Mouse (Mus musculus): ENCODE measurements around the gene Fgfr2. TPM values are rescaled to one million over a fixed set of nuclear protein-coding genes. Genes with fewer than 3 reads are reported as not detected.
"Not testable (repeated sequence)": the region's sequence is repeated elsewhere in the genome, so short reads cannot be mapped to it uniquely, and the experiment has no call there.

Gene Fgfr2
- polyA plus RNA-seq, 1 experiment from 2014 or later = 18.5 TPM

DNA sequence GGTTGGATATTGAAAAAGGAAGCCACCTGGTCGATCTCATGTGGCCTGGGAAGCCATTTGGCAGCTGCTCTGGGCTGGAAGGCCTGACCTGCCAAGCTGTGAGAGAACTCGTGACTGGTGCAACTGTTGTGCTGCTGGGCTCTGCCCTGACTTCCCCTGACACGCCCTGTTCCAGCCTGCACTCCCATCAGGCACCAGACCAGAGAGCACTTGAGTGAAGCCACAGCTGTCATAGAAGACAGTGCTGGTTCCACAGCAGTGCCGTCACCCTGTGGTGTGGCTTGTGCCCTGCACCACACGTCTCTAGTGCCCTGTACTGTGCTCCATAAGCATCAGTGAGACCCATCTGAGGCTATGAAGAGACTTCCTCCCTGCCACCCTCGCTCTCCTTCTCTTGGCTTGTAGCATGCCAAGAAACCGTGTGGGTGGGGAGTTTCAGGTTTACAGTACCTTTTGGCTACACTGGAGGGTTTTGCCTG is 450.6 kb downstream of the Fgfr2 start:
- Histone ChIP-seq H3K9me3 (replicated peaks) (no peaks in the 10 kb centered on the region), H3K27me3 (replicated peaks) (no peaks in the 10 kb centered on the region), H3K4me3 (no peak overlapping the region), H3K4me2 (no peak overlapping the region), H3K9ac (no peak overlapping the region), H3K4me1 (no peaks in the 10 kb centered on the region), H3K36me3 (no peaks in the 10 kb centered on the region), H3K27ac (no peak overlapping the region)
- WGBS (ENCODE audit: insufficient replicate concordance) = 43% methylated on average over 7 of the region's 7 CpGs
- ATAC-seq = no peak

- no peak overlapping the region for H3K4me3 ChIP-seq
- no peak overlapping the region for H3K9ac ChIP-seq
- 77% methylated on average over 3 of the region's 3 CpGs for WGBS (ENCODE audit: insufficient replicate concordance)
- no peak for ATAC-seq
- H3K4me2 ChIP-seq = no peak overlapping the region
- H3K4me1 ChIP-seq = no peaks in the 10 kb centered on the region
- no peak overlapping the region for H3K27ac ChIP-seq
- H3K36me3 ChIP-seq = no peaks in the 10 kb centered on the region
- no peaks in the 10 kb centered on the region for H3K27me3 ChIP-seq (replicated peaks)
- no peaks in the 10 kb centered on the region for H3K9me3 ChIP-seq (replicated peaks)
These were observed 452.3 kb downstream of the Fgfr2 start for GRCm38 (mm10) chr7:132670863-132671165.

DNA sequence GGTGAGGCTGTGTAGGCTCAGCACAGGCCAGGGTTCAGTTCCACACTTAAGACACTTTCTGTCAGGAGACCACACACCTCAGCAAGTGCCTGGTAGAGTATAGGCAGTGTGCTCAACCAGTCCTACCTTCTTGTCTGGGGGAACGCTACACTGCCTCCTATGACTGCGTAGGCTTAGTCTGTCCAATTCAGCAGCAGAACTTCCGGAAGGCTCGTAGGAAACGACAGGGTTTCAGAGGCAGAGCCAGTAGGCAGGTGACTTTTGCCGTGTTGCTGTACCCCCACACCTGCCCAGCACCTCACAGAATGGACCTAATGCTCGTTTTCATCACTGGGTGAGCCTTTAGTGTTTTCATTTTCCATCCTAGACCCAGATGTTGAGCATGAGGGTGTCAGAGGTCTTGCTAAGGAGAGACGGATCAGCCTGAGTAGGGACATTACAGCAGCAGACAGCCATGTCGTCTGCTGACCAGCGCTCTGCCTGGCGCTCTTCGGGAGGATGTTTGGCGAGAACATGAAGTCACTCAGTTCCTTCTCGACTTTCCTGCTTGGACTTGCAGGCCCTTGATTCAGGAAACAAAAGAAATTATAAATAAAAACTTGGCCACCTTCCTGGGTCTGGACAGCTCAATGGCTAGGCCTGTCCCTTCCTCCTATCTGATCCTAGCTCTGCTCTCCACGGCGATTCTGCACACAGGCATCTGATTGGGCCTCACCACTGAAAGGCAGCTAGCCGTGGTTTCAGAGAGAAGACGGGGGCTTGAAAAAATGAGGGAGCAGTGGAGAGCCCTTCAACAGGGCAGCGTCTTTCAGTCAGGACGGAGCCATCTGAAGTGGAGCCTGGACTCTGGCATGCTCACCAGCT is 452.9 kb downstream of the Fgfr2 start:
- Histone ChIP-seq H3K4me1 (no peaks in the 10 kb centered on the region), H3K4me2 (no peak overlapping the region), H3K27ac (no peak overlapping the region), H3K9ac (no peak overlapping the region), H3K9me3 (replicated peaks) (no peaks in the 10 kb centered on the region), H3K27me3 (replicated peaks) (no peaks in the 10 kb centered on the region), H3K36me3 (no peaks in the 10 kb centered on the region), H3K4me3 (no peak overlapping the region)
- no peak for ATAC-seq
- 75% methylated on average over 20 of the region's 20 CpGs for WGBS (ENCODE audit: insufficient replicate concordance)

- no peak overlapping the region for H3K4me2 ChIP-seq
- no peak overlapping the region for H3K9ac ChIP-seq
- H3K36me3 ChIP-seq = no peaks in the 10 kb centered on the region
- peaks cover 7% of the 10 kb centered on the region for H3K4me1 ChIP-seq
- no peak for ATAC-seq
- H3K27ac ChIP-seq = no peak overlapping the region
- no peaks in the 10 kb centered on the region for H3K27me3 ChIP-seq (replicated peaks)
- no peaks in the 10 kb centered on the region for H3K9me3 ChIP-seq (replicated peaks)
- WGBS (ENCODE audit: insufficient replicate concordance) = 60% methylated on average over 2 of the region's 2 CpGs
- no peak overlapping the region for H3K4me3 ChIP-seq
These were observed 454.5 kb downstream of the Fgfr2 start for GRCm38 (mm10) chr7:132668604-132669003.

DNA sequence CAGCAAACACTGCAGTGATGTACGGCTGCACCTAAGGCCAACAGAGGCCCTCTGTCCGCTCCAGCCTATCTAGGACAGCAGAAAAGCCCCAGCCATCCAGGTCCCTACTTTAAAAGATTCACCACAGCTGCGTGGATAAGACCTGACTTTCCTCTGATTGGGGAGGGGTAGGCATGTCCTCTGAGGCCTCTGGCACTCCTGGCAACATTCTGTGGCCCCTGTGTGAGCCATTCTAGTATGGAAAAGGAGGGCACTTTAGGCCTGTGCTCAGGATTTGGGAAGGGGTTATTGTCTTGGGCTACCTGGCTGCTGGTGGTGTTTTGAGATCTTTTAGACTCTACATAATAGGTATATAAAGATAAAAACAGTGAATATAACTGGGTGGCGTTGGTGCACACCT is 456.6 kb downstream of the Fgfr2 start:
- no peak for ATAC-seq
- H3K9ac ChIP-seq = no peak overlapping the region
- peaks cover 7% of the 10 kb centered on the region for H3K4me1 ChIP-seq
- 65% methylated on average over 4 of the region's 4 CpGs for WGBS (ENCODE audit: insufficient replicate concordance)
- H3K9me3 ChIP-seq (replicated peaks) = no peaks in the 10 kb centered on the region
- H3K4me3 ChIP-seq = no peak overlapping the region
- H3K36me3 ChIP-seq = no peaks in the 10 kb centered on the region
- H3K27ac ChIP-seq = no peak overlapping the region
- 0 out of 2 replicates have a peak, but pooled peaks cover 2% of the 10 kb centered on the region for H3K27me3 ChIP-seq (replicated peaks)
- no peak overlapping the region for H3K4me2 ChIP-seq

DNA sequence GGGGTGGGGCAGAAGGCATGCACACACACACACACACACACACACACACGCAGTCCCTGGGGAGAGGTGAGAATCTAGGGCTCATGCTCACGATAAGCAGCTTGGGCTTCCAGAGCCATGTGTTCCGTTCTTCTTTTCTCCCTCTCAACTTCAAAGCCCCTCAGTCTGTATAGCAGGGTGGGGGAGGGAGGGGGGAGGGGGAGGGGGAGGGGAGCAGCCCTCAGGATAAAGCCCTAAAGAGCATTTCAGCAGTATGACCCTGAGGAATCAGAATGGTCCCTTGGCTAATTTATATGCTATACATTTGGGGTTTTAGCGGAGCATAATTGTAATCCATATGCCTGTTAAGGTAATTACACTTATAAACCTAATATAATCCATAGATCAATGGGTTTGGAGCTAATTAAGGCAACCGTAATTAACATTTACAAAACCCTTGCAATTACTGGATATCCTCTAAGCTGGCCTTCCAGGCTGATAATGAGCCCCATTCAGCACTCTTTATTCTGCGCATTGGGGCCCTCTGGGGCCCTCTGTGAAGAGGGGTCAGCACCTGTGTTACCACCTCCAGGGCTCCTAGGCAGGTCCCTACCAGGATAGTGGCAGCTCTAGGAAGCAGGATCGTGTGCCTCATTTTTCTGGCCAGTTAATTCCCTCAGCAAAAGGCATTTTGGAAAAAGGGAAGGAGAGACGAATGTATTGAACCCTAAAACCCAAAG is 457.3 kb downstream of the Fgfr2 start:
- Histone ChIP-seq H3K9me3 (replicated peaks) (no peaks in the 10 kb centered on the region), H3K9ac (no peak overlapping the region), H3K36me3 (no peaks in the 10 kb centered on the region), H3K4me1 (peaks cover 7% of the 10 kb centered on the region), H3K4me3 (no peak overlapping the region), H3K27ac (no peak overlapping the region), H3K27me3 (replicated peaks) (0 out of 2 replicates have a peak, but pooled peaks cover 8% of the 10 kb centered on the region), H3K4me2 (no peak overlapping the region)
- ATAC-seq = no peak
- 51% methylated on average over 8 of the region's 8 CpGs for WGBS (ENCODE audit: insufficient replicate concordance)

- no peaks in the 10 kb centered on the region for H3K9me3 ChIP-seq (replicated peaks)
- H3K4me2 ChIP-seq = no peak overlapping the region
- no peak overlapping the region for H3K9ac ChIP-seq
- ATAC-seq = peak; percentile 19; the same call in 1 of the 2 replicates
- H3K27me3 ChIP-seq (replicated peaks) = 0 out of 2 replicates have a peak, but pooled peaks cover 8% of the 10 kb centered on the region
- no peak overlapping the region for H3K27ac ChIP-seq
- peaks cover 15% of the 10 kb centered on the region for H3K4me1 ChIP-seq
- no peaks in the 10 kb centered on the region for H3K36me3 ChIP-seq
- no peak overlapping the region for H3K4me3 ChIP-seq
- WGBS (ENCODE audit: insufficient replicate concordance) = 57% methylated on average over 6 of the region's 6 CpGs
These were observed 458.3 kb downstream of the Fgfr2 start for GRCm38 (mm10) chr7:132664815-132665214.

GRCm38 (mm10) chr7:132662831-132663230 is 460.3 kb downstream of the Fgfr2 start:
- H3K27me3 ChIP-seq (replicated peaks); H3K27ac ChIP-seq; H3K4me3 ChIP-seq; H3K36me3 ChIP-seq; H3K9me3 ChIP-seq (replicated peaks); ATAC-seq; H3K9ac ChIP-seq; H3K4me2 ChIP-seq: not testable (repeated sequence)
- H3K4me1 ChIP-seq = peaks cover 22% of the 10 kb centered on the region
- 70% methylated on average over 6 of the region's 6 CpGs for WGBS (ENCODE audit: insufficient replicate concordance)

DNA sequence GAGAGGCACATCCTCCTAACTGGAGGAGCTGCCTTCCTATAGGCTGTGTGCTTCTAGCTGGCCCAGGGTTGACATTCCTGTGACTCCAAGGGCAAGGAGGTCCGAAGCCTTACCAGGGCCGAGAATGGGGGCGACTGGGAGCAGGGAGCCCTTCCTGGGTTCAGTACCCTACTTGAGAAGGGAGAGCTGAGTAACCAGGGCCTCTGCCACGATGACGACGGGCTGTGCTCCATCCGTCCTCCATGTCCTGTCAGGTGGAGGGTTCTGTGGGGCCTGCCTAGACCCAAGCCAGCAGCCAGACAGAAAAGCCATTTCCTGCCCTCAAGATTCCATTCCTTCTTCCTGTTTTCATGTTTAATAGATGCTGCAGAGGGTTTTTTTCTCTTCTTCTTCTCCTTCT is 463.5 kb downstream of the Fgfr2 start:
- 45% methylated on average over 7 of the region's 7 CpGs for WGBS (ENCODE audit: insufficient replicate concordance)
- H3K9ac ChIP-seq = no peak overlapping the region
- no peaks in the 10 kb centered on the region for H3K9me3 ChIP-seq (replicated peaks)
- no peak for ATAC-seq
- H3K27ac ChIP-seq = no peak overlapping the region
- peaks cover 28% of the 10 kb centered on the region for H3K4me1 ChIP-seq
- H3K4me3 ChIP-seq = no peak overlapping the region
- no peak overlapping the region for H3K4me2 ChIP-seq
- no peaks in the 10 kb centered on the region for H3K36me3 ChIP-seq
- H3K27me3 ChIP-seq (replicated peaks) = 0 out of 2 replicates have a peak, but pooled peaks cover 8% of the 10 kb centered on the region

DNA sequence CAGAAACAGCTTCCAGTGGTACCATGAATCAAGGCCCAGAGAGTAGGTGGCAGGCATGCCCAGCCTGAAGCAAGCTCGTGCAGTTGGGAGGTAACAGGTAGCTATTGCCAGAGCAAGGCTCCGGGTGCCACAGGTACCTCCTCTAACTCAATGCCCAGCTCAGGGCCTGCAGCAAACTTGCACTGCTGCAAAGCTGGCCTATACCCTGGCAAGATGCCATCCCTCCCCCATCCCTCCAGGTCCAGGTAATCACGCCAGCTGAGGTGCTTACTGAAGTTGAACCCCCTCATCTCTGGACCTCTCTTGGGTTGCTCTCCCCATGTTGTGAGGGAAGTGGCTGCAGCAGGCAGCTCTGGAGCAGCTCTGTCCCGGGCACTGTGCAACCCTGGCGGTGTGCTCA is 464.5 kb downstream of the Fgfr2 start:
- Histone ChIP-seq H3K27ac (no peak overlapping the region), H3K36me3 (no peaks in the 10 kb centered on the region), H3K4me3 (no peak overlapping the region), H3K4me1 (peaks cover 24% of the 10 kb centered on the region), H3K9me3 (replicated peaks) (no peaks in the 10 kb centered on the region), H3K27me3 (replicated peaks) (0 out of 2 replicates have a peak, but pooled peaks cover 8% of the 10 kb centered on the region), H3K4me2 (no peak overlapping the region), H3K9ac (no peak overlapping the region)
- no peak for ATAC-seq
- 79% methylated on average over 5 of the region's 5 CpGs for WGBS (ENCODE audit: insufficient replicate concordance)

DNA sequence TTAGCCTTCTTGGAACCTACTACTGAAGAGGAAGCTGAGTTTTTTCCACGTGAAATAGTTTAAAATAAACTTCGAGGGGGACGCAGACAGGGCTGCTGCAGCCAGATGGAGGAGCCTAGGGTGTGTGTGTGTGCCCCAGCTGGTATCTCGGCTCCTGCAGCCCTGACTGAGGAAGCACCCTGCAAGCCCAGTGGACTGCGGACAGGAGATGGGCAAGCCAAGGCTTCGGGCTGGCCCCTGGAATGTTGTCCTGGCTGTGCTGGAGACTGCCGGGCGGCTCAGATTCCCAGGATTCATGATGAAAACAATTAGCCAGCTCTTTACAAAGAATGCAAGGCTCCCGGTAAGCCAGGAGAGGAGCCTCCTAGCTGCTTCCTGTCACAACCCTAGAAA is 465.1 kb downstream of the Fgfr2 start:
- WGBS (ENCODE audit: insufficient replicate concordance) = 45% methylated on average over 9 of the region's 9 CpGs
- H3K4me1 ChIP-seq = peaks cover 24% of the 10 kb centered on the region
- H3K4me3 ChIP-seq = no peak overlapping the region
- no peak overlapping the region for H3K27ac ChIP-seq
- 0 out of 2 replicates have a peak, but pooled peaks cover 8% of the 10 kb centered on the region for H3K27me3 ChIP-seq (replicated peaks)
- no peak overlapping the region for H3K4me2 ChIP-seq
- ATAC-seq = no peak
- no peak overlapping the region for H3K9ac ChIP-seq
- H3K36me3 ChIP-seq = no peaks in the 10 kb centered on the region
- H3K9me3 ChIP-seq (replicated peaks) = no peaks in the 10 kb centered on the region

DNA sequence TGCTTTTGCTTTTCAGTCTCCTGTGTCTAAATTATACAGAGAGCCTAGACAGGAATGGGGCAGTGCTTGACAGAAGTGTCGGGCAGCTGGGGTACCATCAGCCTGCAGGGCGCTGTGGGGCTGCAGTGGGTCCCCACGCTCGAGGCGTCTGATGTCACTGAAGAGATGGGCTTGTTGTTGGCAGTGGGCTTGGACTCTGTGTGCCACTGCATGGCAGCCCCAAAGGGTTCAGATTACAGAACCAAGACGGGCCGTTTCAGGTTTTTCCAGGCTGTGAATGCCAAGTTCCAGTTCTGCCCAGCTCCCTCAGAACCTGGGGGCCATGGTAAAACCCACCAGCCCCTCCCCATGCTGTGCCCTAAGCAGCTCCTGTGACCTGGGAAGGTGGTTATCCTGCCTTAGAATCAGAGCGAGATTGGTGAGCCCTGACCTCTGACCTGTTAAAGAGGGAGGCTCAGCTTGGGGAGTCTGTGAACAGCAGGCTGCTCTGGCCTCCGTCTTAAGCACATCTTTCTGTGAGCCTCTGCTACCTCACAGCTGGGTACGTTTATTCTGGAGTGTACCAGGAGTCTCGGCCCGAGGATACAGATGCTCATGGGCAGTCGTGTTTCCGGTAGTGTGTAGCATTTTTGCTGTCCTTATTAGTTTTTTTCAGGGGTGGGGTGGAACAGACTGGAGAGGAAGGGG is 465.6 kb downstream of the Fgfr2 start:
- ATAC-seq = no peak
- H3K4me3 ChIP-seq = no peak overlapping the region
- H3K9me3 ChIP-seq (replicated peaks) = no peaks in the 10 kb centered on the region
- no peak overlapping the region for H3K27ac ChIP-seq
- H3K9ac ChIP-seq = no peak overlapping the region
- 0 out of 2 replicates have a peak, but pooled peaks cover 8% of the 10 kb centered on the region for H3K27me3 ChIP-seq (replicated peaks)
- 63% methylated on average over 14 of the region's 14 CpGs for WGBS (ENCODE audit: insufficient replicate concordance)
- no peak overlapping the region for H3K4me2 ChIP-seq
- H3K4me1 ChIP-seq = peaks cover 24% of the 10 kb centered on the region
- no peaks in the 10 kb centered on the region for H3K36me3 ChIP-seq

Measured in liver, embryonic 12.5 days (tissue).